19 mouse cellular contexts compared by ENCODE assay signal in genomic region chr1:12367872-12368271, GRCm38 (mm10).
DNase-seq lines count a peak whose midpoint lies in the region; ATAC-seq lines count a peak whose summit lies in the region.
"Had no signal": no experiment of that assay in that cellular context is flagged by ENCODE, and none has a peak within 500 bp of the region (broad histone marks: within the 10 kb centered on the region; RNA-seq: fewer than 3 reads in every experiment).

No protein-coding gene starts in this region.

- no peak overlapping the region for H3K4me2 ChIP-seq in kidney, embryonic 16.5 days (replicated peaks; ENCODE audit: low read depth, low read length)
- H3K4me2 ChIP-seq in hindbrain, embryonic 12.5 days (replicated peaks), result no peak overlapping the region
- H3K4me2 ChIP-seq: embryonic facial prominence, embryonic 15.5 days; limb, embryonic 15.5 days had no signal

- ATAC-seq in frontal cortex, adult (ENCODE audit: low TSS enrichment), result peak; percentile 99
- ATAC-seq in kidney, embryonic 16.5 days (ENCODE audit: low FRiP score, low TSS enrichment), result no peak
- no peak for ATAC-seq in hindbrain, embryonic 12.5 days (ENCODE audit: low FRiP score)
- ATAC-seq: CD4-positive, CD25-positive, alpha-beta regulatory T cell, adult 4 months; midbrain, embryonic 16.5 days had no signal

- no peaks in the 10 kb centered on the region for H3K36me3 ChIP-seq in kidney, embryonic 16.5 days (ENCODE audit: insufficient read depth, low read length)
- no peaks in the 10 kb centered on the region for H3K36me3 ChIP-seq in hindbrain, embryonic 12.5 days
- H3K36me3 ChIP-seq: embryonic facial prominence, embryonic 15.5 days; forebrain, embryonic 10.5 days; G1E; hindbrain, embryonic 10.5 days; limb, embryonic 15.5 days had no signal

- no peaks in the 10 kb centered on the region for H3K4me1 ChIP-seq in kidney, embryonic 16.5 days (ENCODE audit: insufficient read depth, low read length)
- H3K4me1 ChIP-seq in hindbrain, embryonic 12.5 days, result no peaks in the 10 kb centered on the region
- H3K4me1 ChIP-seq: embryonic facial prominence, embryonic 15.5 days; hindbrain, embryonic 10.5 days; limb, embryonic 15.5 days had no signal

- no peaks in the 10 kb centered on the region for H3K27me3 ChIP-seq in kidney, embryonic 16.5 days (ENCODE audit: insufficient read depth, low read length)
- H3K27me3 ChIP-seq in hindbrain, embryonic 12.5 days, result no peaks in the 10 kb centered on the region
- H3K27me3 ChIP-seq: embryonic facial prominence, embryonic 15.5 days; limb, embryonic 15.5 days had no signal

- no peaks in the 10 kb centered on the region for H3K9me3 ChIP-seq in kidney, embryonic 16.5 days (ENCODE audit: low read length)
- no peaks in the 10 kb centered on the region for H3K9me3 ChIP-seq in hindbrain, embryonic 12.5 days (replicated peaks)
- H3K9me3 ChIP-seq: embryonic facial prominence, embryonic 15.5 days; forebrain, embryonic 10.5 days; G1E; hindbrain, embryonic 10.5 days; limb, embryonic 15.5 days had no signal

- no peak overlapping the region for H3K27ac ChIP-seq in kidney, embryonic 16.5 days (ENCODE audit: low read length)
- H3K27ac ChIP-seq in hindbrain, embryonic 12.5 days, result no peak overlapping the region
- H3K27ac ChIP-seq: embryonic facial prominence, embryonic 15.5 days; forebrain, embryonic 10.5 days; hindbrain, embryonic 10.5 days; limb, embryonic 15.5 days had no signal

- DNase-seq in frontal cortex, postnatal 36 days (ENCODE audit: low spot score in 2 of 2), result peak; percentile 36 to 80
- peak; percentile 56 to 62 for DNase-seq in left cerebral cortex, adult 18-20 months (ENCODE audit: low spot score in 2 of 2)
- peak; percentile 22 to 46 for DNase-seq in right cerebral cortex, postnatal 10 days (ENCODE audit: low spot score in 2 of 2)
- DNase-seq in kidney, adult 18-20 months, result no peak
- no peak for DNase-seq in c-Kit-positive CD71-positive TER-119-positive erythroid progenitor cells, embryonic 14.5 days (ENCODE audit: low spot score)
- DNase-seq: cerebellum, adult 18-20 months; kidney, adult 8-10 months; lung, postnatal 10 days; thymus, postnatal 4 days had no signal

- no peak overlapping the region for H3K9ac ChIP-seq in kidney, embryonic 16.5 days (replicated peaks; ENCODE audit: low read length)
- H3K9ac ChIP-seq in hindbrain, embryonic 12.5 days, result no peak overlapping the region
- H3K9ac ChIP-seq: embryonic facial prominence, embryonic 15.5 days; limb, embryonic 15.5 days had no signal

- H3K4me3 ChIP-seq in kidney, embryonic 16.5 days (ENCODE audit: low read length), result no peak overlapping the region
- H3K4me3 ChIP-seq in hindbrain, embryonic 12.5 days, result no peak overlapping the region
- H3K4me3 ChIP-seq: embryonic facial prominence, embryonic 15.5 days; forebrain, embryonic 10.5 days; hindbrain, embryonic 10.5 days; limb, embryonic 15.5 days had no signal

- WGBS in kidney, embryonic 16.5 days, result 94% methylated on average over 6 of the region's 6 CpGs
- WGBS in hindbrain, embryonic 12.5 days, result 94% methylated on average over 6 of the region's 6 CpGs

Comparison
In these comparisons a context has a peak if more than half of its experiments do, and no peak if none do; other contexts are left out.
1. DNase-seq: peak in frontal cortex, postnatal 36 days (2 of 2), left cerebral cortex, adult 18-20 months (2 of 2) and right cerebral cortex, postnatal 10 days (2 of 2); none in kidney, adult 18-20 months (single experiment) and c-Kit-positive CD71-positive TER-119-positive erythroid progenitor cells, embryonic 14.5 days (single experiment).